Mouse (Mus musculus) brain, embryonic 14.5 days (tissue): ENCODE results near the gene Nrgn.

Source experiments
- CTCF ChIP-seq: fragments of 200-500 bp; IDR thresholded peaks from 2 replicates; pipeline ENCODE4 v1.5.1; 2012; ENCODE audit warnings: inconsistent platforms, mild to moderate bottlenecking, moderate library complexity, borderline replicate concordance; ENCODE audit not compliant: insufficient read depth, insufficient read length; ENCODE audit errors: extremely low read depth
- POLR2A ChIP-seq: fragments of 200-500 bp; IDR thresholded peaks from 2 replicates; pipeline ENCODE4 v1.6.1; 2012; ENCODE audit warnings: mild to moderate bottlenecking, inconsistent platforms, borderline replicate concordance; ENCODE audit not compliant: poor library complexity, insufficient read depth, insufficient read length, severe bottlenecking; ENCODE audit errors: extremely low read depth

- TF ChIP-seq CTCF = peak; percentile 52
- no peak for TF ChIP-seq POLR2A
Observed at GRCm38 (mm10) chr9:37530888-37531705, 21.6 kb downstream of the Nrgn start.
